Mouse (Mus musculus) thymus, adult 2 months (tissue): ENCODE results near the gene Col28a1.

Source experiments
- CTCF ChIP-seq: fragments of 200-500 bp; IDR thresholded peaks from 2 replicates; pipeline ENCODE4 v1.5.1; 2012; ENCODE audit warnings: mild to moderate bottlenecking, control low read depth, low read length, moderate library complexity, borderline replicate concordance; ENCODE audit not compliant: control insufficient read depth, poor library complexity, insufficient read depth; ENCODE audit errors: extremely low read depth
- POLR2A ChIP-seq: fragments of 200-500 bp; IDR thresholded peaks from 2 replicates; pipeline ENCODE4 v1.6.1; 2012; ENCODE audit warnings: mild to moderate bottlenecking, low read length, control low read depth, moderate library complexity; ENCODE audit not compliant: control insufficient read depth, poor library complexity, insufficient read depth; ENCODE audit errors: extremely low read depth

GRCm38 (mm10) chr6:8068979-8069378 is 123.4 kb downstream of the Col28a1 start:
- TF ChIP-seq CTCF (no peak), POLR2A (no peak)
